Mouse (Mus musculus): Measurements from ENCODE around the gene Ddx60.

DNA sequence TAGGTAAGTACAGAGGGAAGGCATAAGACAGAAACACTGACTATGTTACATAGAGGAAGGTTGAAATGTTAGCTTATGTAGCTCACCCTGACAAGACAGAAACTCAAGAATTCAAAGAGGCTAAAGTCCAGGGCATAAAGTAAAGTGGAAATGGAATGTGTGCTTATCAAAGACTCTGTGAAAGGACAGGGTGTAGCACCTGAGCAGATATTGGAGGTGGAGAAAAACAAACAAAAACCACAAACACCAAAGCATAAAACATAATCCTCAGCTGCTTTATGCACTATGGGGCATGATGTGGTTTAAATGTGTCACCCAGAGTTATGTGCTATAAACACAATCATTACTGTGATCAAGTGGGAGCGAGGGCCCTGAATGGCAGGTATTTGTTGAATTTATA lies 3.4 kb upstream of the Ddx60 start:
- TF ChIP-seq ZC3H11A (IDR thresholded peaks at IDR 0.05; ENCODE audit: low read depth, low read length) = no peak
- TF ChIP-seq CTCF (conservative IDR thresholded peaks at IDR 0.05 in 1 of 2, IDR thresholded peaks at IDR 0.05 in 1 of 2; ENCODE audit: low read depth in 2 of 2, low read length in 2 of 2) = no peak
- no peak for TF ChIP-seq NELFE (IDR thresholded peaks at IDR 0.05; ENCODE audit: low read depth, low read length)
- TF ChIP-seq KAT2A (IDR thresholded peaks at IDR 0.05; ENCODE audit: insufficient replicate concordance, low read length) = no peak
- TF ChIP-seq MYC (IDR thresholded peaks at IDR 0.05; ENCODE audit: low read depth, low read length) = no peak
- no peak for TF ChIP-seq EP300 (IDR thresholded peaks at IDR 0.05; ENCODE audit: low read length)
- no peak for TF ChIP-seq RAD21 (IDR thresholded peaks at IDR 0.05; ENCODE audit: low read depth, low read length)
- no peak for TF ChIP-seq MAFK (IDR thresholded peaks at IDR 0.05; ENCODE audit: insufficient replicate concordance, low read length)
- no peak for TF ChIP-seq POLR2A (IDR thresholded peaks at IDR 0.05; ENCODE audit: low read depth, low read length)
- no peak for TF ChIP-seq MEF2A (IDR thresholded peaks at IDR 0.05; ENCODE audit: borderline replicate concordance, low read depth, low read length)
- TF ChIP-seq ZKSCAN1 (IDR thresholded peaks at IDR 0.05; ENCODE audit: borderline replicate concordance, low read depth, low read length) = no peak
- TF ChIP-seq CHD2 (IDR thresholded peaks at IDR 0.05; ENCODE audit: low read length) = no peak

Data from CH12.LX (cell line).